Mouse (Mus musculus) urinary bladder, postnatal 10 days (tissue): ENCODE results near the gene Abca8b.
"Not testable (repeated sequence)": the region's sequence is repeated elsewhere in the genome, so short reads cannot be mapped to it uniquely, and the experiment has no call there.

Experiments
- DNase-seq: peaks from one replicate; pipeline ENCODE4 v3.0.0; 2022; ENCODE audit warnings: low spot score

The Abca8b gene

DNA sequence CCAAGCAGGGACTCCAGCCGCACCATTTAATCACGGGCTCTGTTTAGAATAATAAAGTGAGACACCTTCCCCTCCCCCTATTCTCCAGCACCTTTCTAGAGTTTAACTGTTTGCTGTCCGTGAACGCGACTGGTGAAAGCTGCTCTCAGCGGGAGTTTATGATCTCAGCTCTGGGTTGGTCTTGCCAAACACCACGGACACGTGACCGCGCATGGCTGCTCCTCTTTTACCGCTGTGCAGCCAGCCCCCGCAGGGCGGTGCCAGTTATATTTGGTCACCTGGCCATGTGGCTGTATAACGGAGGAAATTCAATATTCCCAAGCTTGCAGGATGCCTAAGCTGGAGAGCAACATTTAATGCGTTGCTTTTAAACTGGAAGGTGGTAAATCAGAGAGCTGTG lies at the start of gene Abca8b:
Gene Abca8b (minus strand): TSS at position 222 of the 400 bp plus-strand sequence.
- DNase-seq, result no peak

DNA sequence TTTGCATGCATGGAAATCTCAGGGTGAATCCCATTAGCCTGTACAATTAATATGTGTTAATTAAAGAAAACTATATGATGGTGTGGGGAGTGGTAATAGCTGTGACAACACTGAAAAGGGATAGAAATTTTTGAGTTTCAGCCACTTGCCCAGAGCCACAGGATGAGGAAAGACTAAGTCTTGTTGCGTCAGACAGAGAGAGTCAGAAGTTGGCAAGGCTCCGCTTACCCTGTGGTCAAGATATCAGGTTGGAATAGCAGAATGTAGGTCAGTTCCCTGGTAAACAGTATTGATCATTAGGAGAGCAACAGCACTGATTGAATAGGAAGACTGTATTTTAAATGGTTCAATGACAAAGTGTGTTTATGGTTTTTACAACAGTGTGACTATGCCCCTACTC lies 42.1 kb upstream of the Abca8b start:
- no peak for DNase-seq

DNA sequence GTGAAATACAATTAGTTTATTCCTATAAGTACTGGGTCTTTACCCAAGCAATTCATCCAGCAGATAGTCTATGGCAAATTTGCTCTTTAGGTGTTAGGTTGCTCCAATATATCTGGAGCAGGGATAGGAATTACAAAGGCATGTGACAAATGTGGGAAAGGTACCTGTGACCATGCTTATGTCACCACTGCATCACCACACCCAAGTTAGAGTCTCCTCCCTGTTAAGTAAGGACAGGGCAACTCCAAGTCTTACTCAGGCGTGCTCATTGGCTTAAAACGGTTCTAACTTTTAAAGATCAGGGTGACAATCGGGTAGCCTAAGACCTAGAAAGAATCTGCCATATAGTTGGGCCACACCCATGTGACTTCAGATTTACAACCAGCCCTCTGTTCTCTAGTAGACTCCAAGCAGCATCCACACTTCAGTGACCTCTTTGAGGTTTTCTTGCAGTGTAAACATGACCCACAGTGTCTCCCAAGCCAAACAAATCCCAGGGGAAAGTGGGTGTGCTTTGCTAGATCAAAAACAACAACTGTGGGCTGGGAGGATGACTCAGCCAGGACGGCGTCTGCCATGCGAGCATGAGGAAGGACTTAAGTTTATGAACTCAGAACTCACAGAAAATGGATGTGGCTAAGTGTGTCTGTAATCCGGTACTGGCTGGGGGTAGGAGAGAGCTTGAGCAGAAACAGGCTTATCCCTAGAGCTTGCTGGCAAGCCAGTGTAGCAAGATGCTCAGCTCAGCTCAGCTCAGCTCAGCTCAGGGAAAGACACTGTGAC lies 33.5 kb upstream of the Abca8b start:
- no peak for DNase-seq

DNA sequence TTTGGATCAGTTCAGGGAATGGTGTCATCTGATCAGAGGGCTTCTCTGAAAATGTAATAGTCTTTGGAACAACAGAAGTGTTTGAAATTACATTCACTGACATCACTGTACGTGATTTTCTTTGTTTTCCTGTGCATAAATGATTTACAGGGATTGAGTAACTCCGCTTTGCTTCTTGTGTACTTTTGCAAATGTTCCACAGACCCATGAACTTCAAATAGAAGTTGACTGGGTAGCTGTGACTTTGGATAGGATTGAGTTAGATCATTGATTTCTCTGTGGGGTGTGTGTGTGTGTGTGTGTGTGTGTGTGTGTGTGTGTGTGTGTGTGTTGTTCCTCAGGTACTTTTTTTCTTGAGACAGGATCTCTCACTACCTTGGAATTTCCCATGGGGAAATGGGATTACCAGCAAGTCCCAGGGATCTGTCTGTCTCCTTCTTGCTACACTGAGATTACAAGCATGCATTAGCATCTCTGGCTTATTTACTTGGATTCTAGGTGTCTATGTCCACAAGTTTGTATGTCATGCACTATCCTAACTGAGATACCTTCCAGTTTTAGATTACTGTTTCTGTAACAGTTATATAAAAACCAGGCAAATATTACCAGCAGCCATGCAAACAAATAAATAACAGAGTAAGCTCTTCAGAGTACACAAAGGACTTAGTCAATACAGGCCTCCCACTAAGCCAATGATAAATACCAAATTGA lies 15.3 kb upstream of the Abca8b start:
- DNase-seq, result no peak

DNA sequence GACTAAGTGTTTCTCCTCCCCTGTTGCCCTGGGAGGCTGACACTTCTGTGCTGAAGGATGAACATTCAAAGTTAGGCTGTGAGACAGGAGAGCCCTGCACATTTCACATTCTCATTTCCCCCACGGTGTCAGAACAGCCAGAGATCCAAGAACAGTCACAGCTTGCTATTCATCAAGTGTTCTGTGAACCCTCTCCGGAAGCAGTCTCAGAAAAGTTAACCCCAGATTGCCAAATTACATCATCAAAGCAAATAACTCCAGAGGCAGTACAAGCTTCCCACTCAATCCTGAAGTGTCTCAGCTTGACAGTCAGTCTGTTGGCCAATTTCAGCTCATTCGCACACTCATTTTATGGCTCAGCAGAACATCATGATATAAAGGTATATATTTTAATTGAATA lies 632 bp downstream of the Abca8b start:
- no peak for DNase-seq

DNA sequence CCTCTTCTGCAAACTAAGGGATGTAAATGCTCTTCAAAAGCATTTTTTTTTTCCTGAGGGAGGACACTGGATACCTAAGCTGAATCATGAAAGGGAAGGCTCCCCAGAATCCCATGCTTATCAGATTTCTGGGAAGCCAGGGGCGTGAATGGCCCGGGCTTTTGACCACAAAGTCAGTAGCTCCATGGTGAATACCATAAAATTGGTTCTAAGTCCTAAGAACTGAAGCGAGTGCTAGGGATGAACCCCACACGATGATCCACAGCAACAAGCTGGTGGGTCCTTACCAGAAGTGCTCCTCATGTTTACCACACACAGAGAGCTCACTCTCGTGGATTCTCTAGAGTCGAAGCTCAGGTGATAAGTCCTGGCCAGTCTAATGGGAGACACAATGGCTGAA lies 1.6 kb downstream of the Abca8b start:
- no peak for DNase-seq

DNA sequence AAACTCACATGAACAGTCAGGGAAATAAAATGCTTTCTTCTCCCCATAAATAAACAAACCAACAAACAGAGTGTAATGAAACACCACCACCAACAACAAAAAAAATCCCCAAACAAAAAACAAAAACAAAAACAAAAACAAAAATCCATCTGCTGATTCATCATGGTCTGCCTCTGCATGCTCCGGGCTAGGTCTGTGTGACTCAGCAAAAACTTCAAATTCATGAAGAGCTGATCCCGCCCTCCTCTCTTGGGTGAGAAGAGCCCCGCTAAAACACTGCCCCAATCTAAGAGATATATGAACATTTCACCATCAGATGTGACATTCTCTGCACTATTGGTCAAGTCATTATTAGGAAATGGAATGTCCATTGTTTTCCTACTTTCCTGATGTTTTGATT lies 4.4 kb downstream of the Abca8b start:
- no peak for DNase-seq

DNA sequence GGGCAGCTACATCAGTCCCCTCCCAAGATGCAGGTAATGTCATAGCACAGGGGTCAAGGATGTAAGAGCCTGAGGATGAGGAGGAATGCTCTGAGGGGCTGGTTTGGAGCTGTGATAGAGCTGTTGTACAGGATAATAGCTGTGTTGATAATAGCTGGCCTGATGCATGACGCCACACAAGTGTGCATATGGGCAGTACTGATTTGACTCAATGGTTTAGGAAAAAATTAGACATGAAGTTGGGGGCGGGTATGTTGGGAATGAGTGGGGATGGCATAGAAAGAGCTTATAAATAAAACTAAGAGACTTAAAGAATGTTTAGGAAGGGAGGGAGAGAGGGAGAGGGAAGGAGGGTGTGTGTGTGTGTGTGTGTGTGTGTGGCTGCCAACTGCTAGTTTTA lies 5.4 kb downstream of the Abca8b start:
- no peak for DNase-seq

DNA sequence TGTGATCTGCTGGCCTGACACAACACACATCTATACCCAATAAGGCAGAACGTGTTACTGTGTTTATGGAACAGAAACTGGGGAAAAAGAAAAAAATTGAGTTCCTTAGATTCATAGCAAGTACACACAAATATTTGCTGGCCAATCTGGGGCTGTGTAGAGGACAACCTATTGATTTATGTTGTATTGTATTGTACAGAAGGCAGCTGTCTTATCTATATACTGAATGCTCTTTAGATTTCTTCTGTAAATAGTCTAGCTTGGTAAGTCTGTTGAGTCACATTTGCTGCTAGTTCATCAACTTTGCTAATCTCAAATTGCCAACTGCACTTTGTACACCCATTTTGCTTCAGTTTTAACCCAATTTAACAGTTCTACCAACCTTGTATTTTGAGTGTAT lies 7.5 kb downstream of the Abca8b start:
- DNase-seq, result no peak

DNA sequence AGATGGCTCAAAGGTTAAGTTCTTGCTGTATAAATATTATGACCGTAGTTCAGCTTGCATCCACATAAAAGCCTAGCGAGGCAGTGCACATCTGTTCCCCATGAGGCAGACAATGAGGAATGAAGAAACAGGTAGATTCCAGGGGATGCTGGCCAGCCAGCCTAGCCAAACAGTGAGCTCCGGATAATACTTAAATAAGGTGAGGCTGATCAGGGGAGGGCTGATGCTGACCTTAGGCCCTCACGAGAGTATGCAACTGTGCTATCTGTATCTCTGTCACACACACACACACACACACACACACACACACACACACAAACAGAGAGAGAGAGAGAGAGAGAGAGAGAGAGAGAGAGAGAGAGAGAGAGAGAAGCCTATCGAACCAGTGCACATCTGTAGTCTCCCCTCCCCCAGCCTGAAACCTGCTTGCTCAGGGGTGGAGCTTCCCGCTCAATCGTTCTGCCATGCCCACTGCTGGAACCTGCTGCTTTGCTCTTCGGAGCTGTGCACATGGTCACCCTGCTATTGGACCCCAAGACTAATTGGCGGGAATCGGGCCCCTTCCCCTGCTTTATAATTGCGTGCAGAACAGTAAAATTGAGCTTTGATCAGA lies 8.1 kb downstream of the Abca8b start:
- not testable (repeated sequence) for DNase-seq

DNA sequence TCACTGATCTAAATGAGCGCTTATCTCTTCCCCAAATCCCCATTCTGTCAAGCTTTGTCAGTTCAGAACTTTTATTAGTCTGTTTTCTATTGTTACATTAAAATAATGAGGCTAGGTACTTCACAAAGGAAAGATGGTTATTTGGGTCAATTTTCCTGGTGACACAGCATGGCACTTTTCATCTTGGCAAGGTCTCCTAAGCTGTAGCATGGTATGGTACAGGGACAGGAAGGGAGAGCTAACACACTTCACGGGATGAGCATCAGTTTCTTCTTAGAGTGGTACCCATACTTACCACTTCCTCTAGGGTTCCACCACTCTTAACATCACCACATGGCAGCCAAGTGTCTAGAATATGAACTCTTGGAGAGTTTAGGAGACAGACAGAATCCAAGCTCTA lies 13.8 kb downstream of the Abca8b start:
- no peak for DNase-seq

DNA sequence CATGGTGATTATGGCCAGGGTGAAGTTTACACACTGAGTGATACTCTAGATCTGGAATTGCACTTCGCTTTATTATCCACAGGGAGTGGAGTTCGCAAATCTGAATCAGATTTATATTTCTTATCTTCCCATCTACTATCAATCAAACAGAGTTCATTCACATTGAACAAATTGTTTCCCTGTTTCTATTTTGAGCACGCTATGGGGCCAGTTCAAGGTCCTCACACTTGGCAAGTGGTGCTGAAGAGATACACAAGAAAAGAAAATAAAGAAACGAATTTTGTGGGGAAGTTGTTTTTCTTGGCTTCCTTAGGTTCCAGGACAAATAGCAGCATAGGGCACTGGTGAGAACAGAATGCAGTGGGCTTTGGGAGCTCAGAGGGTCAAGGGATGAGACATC lies 25.1 kb downstream of the Abca8b start:
- DNase-seq, result no peak

DNA sequence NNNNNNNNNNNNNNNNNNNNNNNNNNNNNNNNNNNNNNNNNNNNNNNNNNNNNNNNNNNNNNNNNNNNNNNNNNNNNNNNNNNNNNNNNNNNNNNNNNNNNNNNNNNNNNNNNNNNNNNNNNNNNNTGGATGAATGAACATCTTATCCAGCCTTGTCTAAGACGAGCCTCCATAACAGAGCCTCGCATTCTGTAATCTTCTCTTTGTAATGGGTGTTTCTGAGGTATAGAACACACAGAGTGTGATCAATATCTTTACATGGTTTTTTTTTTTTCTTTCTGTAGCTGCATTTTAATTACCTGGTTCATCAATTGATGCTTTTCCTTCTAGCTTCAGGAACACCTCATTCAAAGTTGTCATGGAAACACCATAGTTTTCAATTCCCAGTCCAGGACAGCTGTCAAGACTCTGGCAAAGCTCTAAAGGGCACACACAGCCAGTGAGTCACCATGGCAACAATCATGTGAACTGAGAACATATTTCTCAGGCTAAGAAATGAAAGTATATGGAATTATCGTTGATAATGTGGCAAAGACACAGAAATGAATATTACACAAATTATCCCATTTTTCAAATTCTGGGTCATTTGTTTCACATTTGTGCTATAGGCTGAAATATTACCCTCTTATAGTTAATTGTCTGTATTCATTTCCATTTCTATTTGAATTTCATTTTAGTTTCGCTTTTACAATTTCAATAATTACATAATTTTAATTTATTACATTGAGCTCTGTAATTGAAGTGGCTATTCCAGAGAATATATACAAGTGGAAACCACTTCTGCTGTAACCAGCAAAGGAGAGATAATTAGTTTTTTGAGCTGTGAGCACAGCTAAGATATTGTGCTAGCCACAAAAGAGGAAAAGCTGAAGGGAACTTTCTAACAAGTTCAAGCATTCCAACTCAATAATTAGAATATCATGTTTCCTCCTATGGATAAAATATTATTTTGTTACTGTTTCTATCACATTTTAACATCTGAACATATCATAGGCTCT lies 33.9 kb downstream of the Abca8b start:
- no peak for DNase-seq

DNA sequence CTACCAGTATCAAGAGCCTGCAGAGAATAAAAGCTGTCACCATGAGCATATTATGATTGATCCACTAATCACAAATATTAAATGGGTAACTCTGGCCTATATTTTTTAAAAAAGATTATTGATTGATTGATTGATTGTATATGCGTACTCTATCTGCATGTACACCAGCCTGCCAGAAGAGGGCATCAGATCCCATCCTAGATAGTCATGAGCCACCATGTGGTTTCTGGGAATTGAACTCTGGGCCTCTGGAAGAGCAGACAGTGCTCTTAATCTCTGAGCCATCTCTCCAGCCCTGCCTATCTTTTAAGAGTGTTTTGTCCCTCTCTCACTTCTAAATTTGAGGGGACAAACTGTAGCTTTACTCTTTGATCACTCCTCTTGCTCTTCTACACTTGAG lies 40.5 kb downstream of the Abca8b start:
- no peak for DNase-seq

DNA sequence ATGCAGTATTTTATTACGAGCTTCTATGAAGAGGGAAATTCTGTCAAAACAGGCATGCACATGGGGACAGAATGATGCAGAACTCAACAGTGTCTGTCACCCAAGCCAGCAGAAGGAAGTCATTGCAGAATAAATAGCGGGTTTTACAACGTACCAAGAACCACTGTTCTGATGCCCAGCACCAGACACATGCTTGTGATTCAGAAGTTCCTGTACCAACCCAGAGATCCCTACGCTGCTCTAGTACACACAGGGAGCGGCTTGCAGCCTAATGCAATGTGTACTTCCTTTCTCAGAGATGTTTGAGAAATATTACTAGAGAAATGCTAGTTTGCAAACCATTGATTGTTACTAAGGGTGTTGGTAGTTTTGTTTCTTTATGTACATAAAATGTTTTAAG lies 58.7 kb downstream of the Abca8b start:
- no peak for DNase-seq

DNA sequence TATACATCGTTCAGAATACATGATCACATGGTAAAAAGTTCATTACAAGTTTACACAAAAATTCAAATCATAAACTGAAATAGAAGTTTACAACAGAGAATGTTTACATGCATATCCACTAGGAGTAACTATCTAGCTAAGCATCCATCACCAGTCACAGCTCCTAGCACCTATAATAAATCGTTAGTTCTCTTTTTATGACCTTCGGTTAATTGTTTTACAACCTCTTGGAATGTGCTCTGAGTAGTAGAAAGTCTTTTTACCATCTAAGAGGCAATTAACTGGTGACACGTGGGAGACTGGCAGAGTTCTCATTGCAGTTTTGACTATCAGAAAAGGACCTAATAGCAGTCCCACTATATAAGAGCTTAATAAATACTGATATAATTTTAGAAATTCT lies 62.4 kb downstream of the Abca8b start:
- not testable (repeated sequence) for DNase-seq

DNA sequence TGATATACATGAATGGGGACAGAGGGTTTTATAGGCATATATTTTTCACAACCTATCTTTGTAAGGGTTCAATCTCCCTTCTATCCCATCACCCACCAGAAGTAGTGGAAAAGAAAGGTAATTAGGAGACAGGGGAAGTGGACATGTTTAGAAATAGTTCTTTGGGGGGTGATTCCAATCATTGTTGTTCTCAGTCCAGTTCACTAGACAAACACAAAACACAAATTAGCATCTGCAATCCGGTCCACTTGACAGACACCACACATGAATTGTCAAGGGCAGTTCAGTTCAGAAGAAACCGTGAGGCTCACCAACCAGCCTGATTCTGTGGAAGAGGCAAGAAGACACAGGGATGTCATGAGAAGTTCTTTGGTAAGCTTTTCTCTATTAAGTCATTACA lies 67.2 kb downstream of the Abca8b start:
- no peak for DNase-seq

DNA sequence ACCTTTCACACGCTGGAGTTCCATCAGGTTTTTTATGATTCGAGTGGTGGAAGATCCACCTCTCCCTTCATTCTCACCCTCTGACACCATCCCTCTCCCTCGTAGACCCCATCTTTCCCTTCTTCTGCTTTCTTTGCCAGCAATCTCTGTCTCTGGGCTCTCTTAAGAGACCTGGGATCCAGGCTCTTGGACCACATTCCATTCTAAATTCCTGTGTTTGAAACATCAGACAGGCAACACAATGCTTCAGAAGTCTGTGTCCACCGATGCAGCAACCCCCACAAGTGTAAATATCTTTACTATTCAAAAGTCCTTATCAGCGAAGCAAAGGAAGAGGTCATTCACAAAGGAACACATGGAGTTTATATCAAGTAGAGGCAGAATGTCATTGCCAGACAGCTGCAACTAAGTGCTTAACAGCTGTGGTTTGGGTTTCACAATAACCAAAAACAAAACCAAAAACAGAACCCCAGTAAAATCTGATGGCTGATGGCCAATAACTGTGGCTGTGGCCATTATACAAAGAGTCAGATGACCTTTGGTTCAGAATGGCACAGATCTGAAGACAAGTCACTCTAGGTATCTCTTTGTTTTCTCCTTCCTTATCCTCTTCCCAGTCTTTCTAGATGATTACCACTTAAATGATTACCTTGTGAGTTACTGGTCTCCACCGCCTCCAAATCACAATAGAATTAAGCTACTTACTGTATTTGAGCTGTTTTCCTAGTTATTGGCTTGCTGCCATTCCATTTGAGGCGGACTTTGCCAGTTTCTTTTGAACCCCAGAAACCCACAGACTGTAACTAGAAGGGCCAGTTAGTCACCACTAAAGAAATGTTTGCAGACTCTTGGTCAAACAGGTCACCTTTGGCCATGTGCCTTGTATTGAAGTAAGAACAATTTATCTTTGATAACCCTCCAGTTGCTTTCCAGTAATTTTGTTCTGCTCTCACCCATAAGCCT lies 68.6 kb downstream of the Abca8b start:
- no peak for DNase-seq

DNA sequence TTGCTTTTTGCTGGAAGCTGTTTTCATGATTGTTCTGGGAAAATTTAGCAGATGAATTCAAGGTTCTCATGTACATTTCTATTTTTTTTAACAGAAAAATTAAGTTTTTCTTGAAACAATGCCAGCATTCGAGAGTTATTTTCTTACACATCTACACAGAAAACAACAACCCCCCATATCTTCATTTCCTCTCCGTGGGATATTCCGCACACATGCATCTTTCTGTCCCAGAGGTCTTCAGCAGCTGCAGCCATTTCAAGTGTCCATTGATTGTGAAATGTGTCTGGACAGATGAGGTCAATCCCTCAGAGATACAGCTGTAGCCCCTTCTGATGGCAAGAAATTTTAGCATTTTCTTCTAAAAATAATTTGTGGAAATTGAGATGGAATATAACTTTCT lies 73.4 kb downstream of the Abca8b start:
- no peak for DNase-seq

DNA sequence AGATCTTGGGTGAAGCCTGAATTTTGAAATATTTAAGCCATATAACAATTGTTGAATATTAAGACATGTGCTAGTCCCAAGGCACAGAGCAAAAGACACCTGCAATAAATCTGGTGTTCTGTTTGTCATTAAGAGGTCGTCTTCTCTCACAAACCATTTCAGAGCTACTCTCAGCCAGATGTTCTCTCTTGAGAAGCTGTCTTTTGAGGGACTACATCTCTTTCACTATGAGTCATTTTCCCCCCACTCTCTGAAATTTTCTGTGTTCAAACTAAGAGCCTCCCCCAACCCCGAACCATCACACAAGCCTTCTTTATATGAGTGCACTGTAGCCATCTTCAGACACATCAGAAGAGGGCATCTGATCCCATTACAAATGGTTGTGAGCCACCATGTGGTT lies 76.2 kb downstream of the Abca8b start:
- no peak for DNase-seq

DNA sequence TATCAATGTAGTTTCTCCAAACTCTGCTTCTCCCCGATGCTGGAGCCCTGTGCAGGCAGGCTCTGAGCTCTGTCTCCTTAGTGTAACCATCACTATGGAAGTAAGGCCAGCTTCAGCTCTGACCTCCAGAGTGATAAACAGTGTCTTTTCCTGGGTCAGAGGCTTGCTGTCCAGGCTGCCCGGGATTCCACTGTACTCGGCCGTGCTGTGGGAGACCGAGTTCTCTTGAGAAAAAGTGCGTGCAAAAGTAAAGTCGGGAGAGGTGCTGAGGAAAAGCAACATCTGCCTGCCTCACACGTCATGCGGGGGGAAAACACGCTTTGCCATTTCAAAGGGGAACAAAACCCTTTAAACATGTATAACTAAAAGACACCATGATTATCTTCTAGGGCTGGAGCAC lies 79.0 kb downstream of the Abca8b start:
- no peak for DNase-seq
